Mouse (Mus musculus) gastrocnemius, postnatal 36 days (tissue): Measurements from ENCODE around the gene Amtn. TPM values are rescaled to one million over a fixed set of nuclear protein-coding genes. Genes with fewer than 3 reads are reported as not detected.
"Not testable (repeated sequence)": the region's sequence is repeated elsewhere in the genome, so short reads cannot be mapped to it uniquely, and the experiment has no call there.

Source experiments
- DNase-seq, 2 experiments: peaks; one replicate each; pipeline ENCODE4 v3.0.0; 2022
- intact Hi-C: fragments of 180-260 bp; cut with DNase I; formaldehyde crosslinking; loops from one replicate; pipeline ENCODE4 v1.15.1; 2025
- long read RNA-seq, 2 experiments: library from polyadenylated mRNA; stranded (forward); transcript quantifications; one replicate each; pipeline ENCODE4 v2.0.0; 2021
- total RNA-seq, 2 experiments: library from RNA; stranded (reverse); gene quantifications; 2 replicates each; pipeline ENCODE4 v1.2.3; 2021

Amtn gene
- not detected for total RNA-seq
- long read RNA-seq, experiment 1, result 0 reads
- long read RNA-seq, experiment 2, result 0 reads

- intact Hi-C loops, result no loop called here
- DNase-seq, result no peak
Measured at GRCm38 (mm10) chr5:88375808-88376207, at the start of gene Amtn. TSS of gene Amtn (plus strand) at chr5:88376108.

DNA sequence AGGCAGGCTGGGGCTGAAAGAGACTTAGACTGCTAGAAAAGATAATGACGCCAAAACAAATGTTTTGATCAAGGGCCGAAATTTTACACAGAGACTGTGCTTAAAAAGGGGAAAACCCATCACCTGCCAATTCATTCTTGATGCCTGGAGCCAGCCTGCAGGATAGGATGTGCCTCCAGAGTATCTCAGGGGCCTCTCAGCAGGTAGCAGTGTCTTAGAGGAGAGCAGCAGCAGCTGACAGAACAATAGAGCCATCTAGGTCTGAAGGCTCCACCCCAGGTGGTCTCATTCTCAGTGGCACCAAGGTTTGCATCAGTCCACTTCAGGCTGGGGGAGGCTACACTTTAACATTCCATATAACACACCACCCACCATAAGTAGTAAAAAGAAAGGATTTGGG, 27.4 kb upstream of the Amtn start:
- intact Hi-C loops, DNase-seq: not testable (repeated sequence)

DNA sequence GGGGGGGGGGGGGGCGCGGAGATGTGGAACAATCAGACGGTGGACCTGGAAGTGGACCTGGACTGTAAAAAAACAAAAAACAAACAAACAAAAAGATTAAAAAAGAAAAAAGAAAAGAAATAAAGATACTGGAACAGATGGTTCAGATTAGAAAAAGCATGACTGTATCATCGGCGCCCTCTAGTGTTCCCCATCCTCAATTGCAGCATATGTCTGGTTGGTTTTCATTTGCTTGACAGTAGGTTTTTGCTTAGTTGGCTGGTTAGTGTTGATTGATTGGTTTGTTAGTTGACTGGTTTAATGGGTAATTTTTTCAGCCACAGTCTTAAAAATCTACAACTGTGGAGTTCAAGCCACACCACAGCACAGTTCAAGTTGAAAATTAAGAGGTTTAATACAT, 11.1 kb upstream of the Amtn start:
- intact Hi-C loops, result no loop called here
- DNase-seq, result no peak

DNA sequence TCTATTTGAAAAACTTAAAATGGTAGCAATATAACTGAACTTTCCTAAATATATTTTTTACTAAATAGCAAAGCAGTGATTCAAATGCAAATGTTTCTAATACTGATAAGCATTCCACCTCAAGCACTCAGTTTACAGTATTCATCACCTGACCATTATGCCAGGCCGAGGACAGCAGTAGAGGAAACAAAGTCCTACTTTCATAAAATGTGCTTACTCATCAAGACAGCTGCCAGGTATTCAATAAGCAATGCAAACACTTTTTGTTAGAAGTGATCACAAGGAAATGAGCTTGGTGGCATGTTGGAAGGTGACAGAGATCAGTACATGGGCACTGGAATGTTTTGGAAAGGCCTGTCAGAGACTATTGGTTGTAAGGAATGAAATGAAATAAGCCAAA, 9.0 kb upstream of the Amtn start:
- no peak for DNase-seq
- intact Hi-C loops, result no loop called here

DNA sequence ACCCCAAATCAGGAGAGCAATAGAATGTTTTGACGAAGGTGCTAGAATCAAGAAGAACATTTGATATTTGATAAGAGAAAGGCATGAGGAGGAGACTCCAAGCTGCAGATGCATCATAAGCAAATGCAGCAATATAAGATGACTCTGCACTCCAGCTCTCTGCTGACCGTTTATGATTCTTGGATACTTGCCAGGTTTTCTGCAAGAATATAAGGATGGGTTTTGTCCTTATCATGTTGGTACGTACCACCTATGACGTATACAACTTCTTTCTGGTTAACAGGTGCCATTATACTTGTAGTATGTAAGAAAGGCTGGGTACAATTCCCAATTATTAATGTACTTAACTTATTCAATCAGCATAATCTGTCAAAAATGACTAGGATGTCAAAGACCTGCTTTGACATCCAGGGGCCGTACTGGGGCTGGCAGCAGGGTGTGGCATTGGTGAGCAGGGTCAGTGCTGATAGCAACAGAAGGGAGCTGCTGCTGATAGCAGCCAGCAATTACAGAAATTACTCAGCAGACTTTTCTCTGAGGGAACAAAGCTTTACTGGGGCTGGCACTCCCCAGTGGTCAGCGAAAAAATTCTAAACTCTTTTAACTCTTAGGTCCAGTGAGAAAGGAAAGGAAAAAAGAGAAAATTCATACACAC, 5.2 kb upstream of the Amtn start:
- DNase-seq, result no peak
- intact Hi-C loops, result no loop called here

GRCm38 (mm10) chr5:88372563-88372962, 3.3 kb upstream of the Amtn start:
- intact Hi-C loops, result no loop called here
- DNase-seq, result no peak

GRCm38 (mm10) chr5:88391960-88392359, 16.1 kb downstream of the Amtn start:
- DNase-seq, intact Hi-C loops: not testable (repeated sequence)

DNA sequence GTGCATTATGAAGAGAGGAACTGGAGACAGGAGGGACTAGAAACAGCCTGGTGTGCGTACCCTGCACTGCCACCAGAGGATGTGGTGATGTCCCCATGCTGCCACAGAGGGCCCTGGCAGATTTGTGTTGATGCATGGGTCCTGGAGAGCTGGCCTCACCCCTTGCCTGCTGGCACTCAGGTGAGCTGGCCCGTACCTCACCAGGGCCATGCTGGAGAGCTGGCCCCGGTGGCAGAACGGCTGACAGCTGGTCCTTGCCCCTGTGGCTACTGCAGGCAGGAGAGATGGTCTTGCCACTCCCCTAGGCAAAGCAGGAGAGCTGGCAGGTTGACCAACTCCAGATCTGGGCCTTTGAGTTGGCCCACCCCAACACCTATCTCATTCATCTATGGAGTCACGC, 22.7 kb downstream of the Amtn start:
- intact Hi-C loops, result no loop called here

DNA sequence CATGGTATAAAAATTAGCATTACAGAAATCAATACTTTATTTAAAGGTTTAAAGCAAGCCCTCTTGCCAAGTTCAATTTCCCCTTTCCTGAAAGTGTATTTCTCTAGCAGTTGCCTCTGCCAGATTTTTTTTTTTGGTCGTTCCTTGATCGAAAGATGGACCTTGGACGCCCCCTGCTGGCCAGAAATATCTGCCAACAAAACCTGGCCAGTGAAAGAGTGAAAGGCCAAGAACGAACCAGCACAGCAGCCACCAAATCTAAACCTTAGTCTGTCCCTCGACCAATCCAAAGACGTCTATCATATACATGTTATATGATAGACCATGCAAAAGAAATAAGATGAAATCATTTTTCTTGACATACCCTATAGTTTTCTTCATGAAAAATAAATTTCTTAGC, 23.9 kb downstream of the Amtn start:
- intact Hi-C loops, result no loop called here
- peak; percentile 39 to 48 for DNase-seq

More for the DNA sequence above, 22.7 kb downstream of the Amtn start:
- DNase-seq, result no peak

DNA sequence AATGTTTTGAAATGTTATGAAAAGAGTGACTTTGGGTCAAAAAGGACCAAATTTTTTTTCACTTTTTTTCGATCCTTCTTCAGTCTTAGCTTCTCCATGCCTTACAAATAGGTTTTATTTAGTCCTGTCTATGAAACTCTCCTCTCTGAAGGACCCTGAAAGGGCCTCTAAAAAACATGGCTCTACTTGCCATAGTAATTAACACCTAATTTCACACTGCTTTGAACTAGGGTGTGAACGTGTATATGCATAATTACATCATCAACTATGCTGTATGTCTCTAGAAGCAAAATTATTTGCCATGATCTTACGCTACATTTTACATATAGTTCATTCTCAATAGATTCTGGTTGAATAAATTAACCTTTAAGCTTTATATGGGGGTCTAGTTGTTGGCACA, 25.6 kb downstream of the Amtn start:
- intact Hi-C loops, result no loop called here
- no peak for DNase-seq

GRCm38 (mm10) chr5:88420319-88421065, 44.6 kb downstream of the Amtn start:
- intact Hi-C loops, result no loop called here
- no peak for DNase-seq

DNA sequence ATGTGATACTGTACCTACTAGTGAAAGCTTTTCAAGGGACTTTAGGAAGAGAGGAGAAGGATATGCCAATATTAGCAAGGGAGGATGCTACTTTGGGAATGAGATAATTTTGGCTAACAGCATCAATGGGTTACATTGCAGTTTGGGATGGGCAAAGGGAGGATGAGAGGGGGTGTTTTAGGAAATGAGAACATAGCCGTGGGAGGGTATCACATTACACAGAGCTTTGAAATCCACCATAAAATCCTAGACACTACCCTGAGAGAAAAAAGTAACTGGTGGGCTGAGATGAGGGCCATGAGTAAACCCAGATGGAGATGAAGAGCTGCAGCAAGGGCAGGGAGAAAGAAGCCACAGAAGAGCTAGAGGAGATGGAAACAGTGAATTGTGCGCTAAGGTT, 49.0 kb downstream of the Amtn start:
- intact Hi-C loops, DNase-seq: not testable (repeated sequence)

DNA sequence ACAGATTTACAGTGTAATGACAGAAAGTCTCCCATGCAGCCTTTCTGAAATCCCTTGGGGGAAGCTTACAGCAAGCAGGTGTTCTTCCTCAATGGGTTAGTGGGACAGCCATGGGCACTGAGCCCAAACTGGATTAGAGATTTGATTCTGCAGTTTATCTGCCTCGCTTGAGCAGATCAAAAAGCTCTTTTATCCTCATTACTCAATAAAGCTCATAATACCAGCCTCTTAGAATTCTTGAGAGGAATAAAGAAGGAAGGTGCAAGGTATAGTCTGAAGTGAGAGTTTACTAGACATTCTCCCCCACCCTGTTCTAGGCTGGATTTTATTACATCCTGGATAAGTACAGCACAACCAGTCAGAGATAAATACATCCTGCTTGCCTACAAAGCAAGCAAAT, 50.8 kb downstream of the Amtn start:
- intact Hi-C loops, result no loop called here
- no peak for DNase-seq

Other genes with a start within 250 kb of the Amtn start
- gene Gm11115, start 222.0 kb upstream of the Amtn start, total RNA-seq, result not detected
- gene Gm7714, start 107.2 kb upstream of the Amtn start, total RNA-seq, result not detected
- gene Prol1, start 58.8 kb upstream of the Amtn start, total RNA-seq, result not detected
- gene Ambn, start 79.9 kb downstream of the Amtn start, total RNA-seq, result not detected
- not detected for gene Enam, start 111.9 kb downstream of the Amtn start, total RNA-seq
- gene Jchain, start 151.8 kb downstream of the Amtn start, total RNA-seq, result under 1 TPM; 0.30 to 0.33 TPM
- gene Utp3, start 178.4 kb downstream of the Amtn start, total RNA-seq, result 10 to 100 TPM; 20.5 to 23.6 TPM
- 1 to 10 TPM; 6.6 to 6.7 TPM for gene Rufy3, start 188.9 kb downstream of the Amtn start, total RNA-seq